Mouse (Mus musculus): Measurements from ENCODE around the gene Mon1b.

Gene Mon1b

GRCm38 (mm10) chr8:113674611-113675010 lies 39.2 kb downstream of the Mon1b start:
- no peak for DNase-seq

GRCm38 (mm10) chr8:113675281-113675680 lies 39.9 kb downstream of the Mon1b start:
- DNase-seq, result no peak

- no peak for DNase-seq
Measured at GRCm38 (mm10) chr8:113676811-113677210, 41.4 kb downstream of the Mon1b start.

GRCm38 (mm10) chr8:113679361-113679760 lies 44.0 kb downstream of the Mon1b start:
- DNase-seq, result no peak

GRCm38 (mm10) chr8:113687889-113688542 lies 52.6 kb downstream of the Mon1b start:
- no peak for DNase-seq

- DNase-seq, result no peak
Measured at GRCm38 (mm10) chr8:113688543-113688915, 53.1 kb downstream of the Mon1b start.

- no peak for DNase-seq
Measured at GRCm38 (mm10) chr8:113691622-113692343, 56.4 kb downstream of the Mon1b start.

Data from thymus, postnatal 25 days (tissue).